Mouse (Mus musculus) limb, embryonic 10.5 days (tissue): ENCODE measurements around the gene Mdm4. TPM values are rescaled to one million over a fixed set of nuclear protein-coding genes. Genes with fewer than 3 reads are reported as not detected.
"Not testable (repeated sequence)": the region's sequence is repeated elsewhere in the genome, so short reads cannot be mapped to it uniquely, and the experiment has no call there.

Experiments
- DNase-seq: peaks from one replicate; pipeline ENCODE4 v3.0.0-alpha.2; 2017; ENCODE audit warnings: low spot score
- H3K27ac ChIP-seq: fragments of 300-500 bp; sonication (generic); 2 replicates; pipeline ENCODE4 v1.5.1; 2016; ENCODE audit warnings: mild to moderate bottlenecking
- H3K27me3 ChIP-seq: fragments of 300-500 bp; sonication (generic); 2 replicates; pipeline ENCODE4 v1.6.1; 2016; ENCODE audit warnings: low read depth, mild to moderate bottlenecking; ENCODE audit not compliant: poor library complexity, severe bottlenecking
- H3K36me3 ChIP-seq: fragments of 300-500 bp; sonication (generic); 2 replicates; pipeline ENCODE4 v1.6.1; 2016; ENCODE audit warnings: mild to moderate bottlenecking, moderate library complexity
- H3K4me1 ChIP-seq: fragments of 300-500 bp; sonication (generic); 2 replicates; pipeline ENCODE4 v1.6.1; 2016
- H3K4me3 ChIP-seq: fragments of 300-500 bp; sonication (generic); 2 replicates; pipeline ENCODE4 v1.5.1; 2016; ENCODE audit warnings: mild to moderate bottlenecking, moderate library complexity
- H3K9me3 ChIP-seq: fragments of 300-500 bp; sonication (generic); replicated peaks from 2 replicates; pipeline ENCODE4 v1.6.1; 2016; ENCODE audit warnings: mild to moderate bottlenecking
- WGBS: fragments of 180-500 bp; shearing (Covaris S2); methylation state at CpG from one replicate; pipeline ENCODE4 v1.1.7; 2016; 5-methylcytosine and 5-hydroxymethylcytosine counted together
- polyA plus RNA-seq: library from polyadenylated mRNA; unstranded; fragments of >200 nt; fragmentation: Nextera tagmentation; extraction: Ambion mirVana; gene quantifications from 2 replicates; pipeline ENCODE4 v1.2.1, GENCODE M21; 2016

Mdm4 gene
- polyA plus RNA-seq, 1 experiment from 2014 or later: 43.4 TPM

- no peak overlapping the region for H3K27ac ChIP-seq
- 94% methylated on average over 3 of the region's 3 CpGs for WGBS
- H3K36me3 ChIP-seq: peaks cover 91% of the 10 kb centered on the region
- no peaks in the 10 kb centered on the region for H3K27me3 ChIP-seq
- H3K9me3 ChIP-seq: no peaks in the 10 kb centered on the region
- no peak overlapping the region for H3K4me3 ChIP-seq
- no peaks in the 10 kb centered on the region for H3K4me1 ChIP-seq
- no peak for DNase-seq
These were observed 23.8 kb downstream of the Mdm4 start for GRCm38 (mm10) chr1:133006571-133006970.

- no peak for DNase-seq
These were observed 30.0 kb downstream of the Mdm4 start for GRCm38 (mm10) chr1:133000347-133000746.

GRCm38 (mm10) chr1:132991580-132991979 is 38.8 kb downstream of the Mdm4 start:
- H3K4me1 ChIP-seq: no peaks in the 10 kb centered on the region
- no peak overlapping the region for H3K27ac ChIP-seq
- peaks cover 97% of the 10 kb centered on the region for H3K36me3 ChIP-seq
- H3K4me3 ChIP-seq: no peak overlapping the region
- no peaks in the 10 kb centered on the region for H3K27me3 ChIP-seq
- no peaks in the 10 kb centered on the region for H3K9me3 ChIP-seq
- WGBS: 94% methylated on average over 7 of the region's 7 CpGs
- no peak for DNase-seq

More at GRCm38 (mm10) chr1:133000347-133000746, 30.0 kb downstream of the Mdm4 start:
- 95% methylated on average over 6 of the region's 6 CpGs for WGBS
- H3K36me3 ChIP-seq: peaks cover 99% of the 10 kb centered on the region
- H3K9me3 ChIP-seq: no peaks in the 10 kb centered on the region
- no peaks in the 10 kb centered on the region for H3K4me1 ChIP-seq
- H3K27ac ChIP-seq: no peak overlapping the region
- no peak overlapping the region for H3K4me3 ChIP-seq
- H3K27me3 ChIP-seq: no peaks in the 10 kb centered on the region

- H3K27me3 ChIP-seq: no peaks in the 10 kb centered on the region
- WGBS: 95% methylated on average over 3 of the region's 3 CpGs
- peaks cover 97% of the 10 kb centered on the region for H3K36me3 ChIP-seq
- H3K4me1 ChIP-seq: no peaks in the 10 kb centered on the region
- H3K4me3 ChIP-seq: no peak overlapping the region
- DNase-seq: no peak
- H3K9me3 ChIP-seq: no peaks in the 10 kb centered on the region
- H3K27ac ChIP-seq: no peak overlapping the region
These were observed 39.6 kb downstream of the Mdm4 start for GRCm38 (mm10) chr1:132990733-132991132.

- 80% methylated on average over 12 of the region's 12 CpGs for WGBS
- H3K4me3 ChIP-seq, H3K4me1 ChIP-seq, H3K27me3 ChIP-seq, H3K27ac ChIP-seq, H3K9me3 ChIP-seq, DNase-seq: not testable (repeated sequence)
- peaks cover 97% of the 10 kb centered on the region for H3K36me3 ChIP-seq
These were observed 41.6 kb downstream of the Mdm4 start for GRCm38 (mm10) chr1:132988556-132989459.

GRCm38 (mm10) chr1:132982728-132983127 is 47.6 kb downstream of the Mdm4 start:
- peak; percentile 69 for DNase-seq
- peaks cover 77% of the 10 kb centered on the region for H3K36me3 ChIP-seq
- 65% methylated on average over 7 of the region's 7 CpGs for WGBS

GRCm38 (mm10) chr1:132981232-132981631 is 49.1 kb downstream of the Mdm4 start:
- DNase-seq: no peak
- peaks cover 63% of the 10 kb centered on the region for H3K36me3 ChIP-seq
- H3K27me3 ChIP-seq: no peaks in the 10 kb centered on the region
- 0 out of 2 replicates have a peak, but pooled peaks cover 2% of the 10 kb centered on the region for H3K4me1 ChIP-seq
- no peaks in the 10 kb centered on the region for H3K9me3 ChIP-seq
- H3K27ac ChIP-seq: no peak overlapping the region
- no peak overlapping the region for H3K4me3 ChIP-seq
- WGBS: 93% methylated on average over 6 of the region's 6 CpGs

More at GRCm38 (mm10) chr1:132982728-132983127, 47.6 kb downstream of the Mdm4 start:
- H3K4me3 ChIP-seq: no peak overlapping the region
- no peaks in the 10 kb centered on the region for H3K27me3 ChIP-seq
- no peaks in the 10 kb centered on the region for H3K9me3 ChIP-seq
- 0 out of 2 replicates have a peak, but pooled peaks cover 2% of the 10 kb centered on the region for H3K4me1 ChIP-seq
- no peak overlapping the region for H3K27ac ChIP-seq

GRCm38 (mm10) chr1:132977402-132977801 is 53.0 kb downstream of the Mdm4 start:
- DNase-seq: no peak
- peaks cover 25% of the 10 kb centered on the region for H3K36me3 ChIP-seq
- 0 out of 2 replicates have a peak, but pooled peaks cover 7% of the 10 kb centered on the region for H3K4me1 ChIP-seq
- no peak overlapping the region for H3K27ac ChIP-seq
- no peaks in the 10 kb centered on the region for H3K9me3 ChIP-seq
- H3K4me3 ChIP-seq: no peak overlapping the region
- 64% methylated on average over 1 of the region's 1 CpGs for WGBS
- H3K27me3 ChIP-seq: no peaks in the 10 kb centered on the region

- Histone ChIP-seq H3K4me1 (no peaks in the 10 kb centered on the region), H3K4me3 (no peak overlapping the region), H3K27ac (no peak overlapping the region), H3K36me3 (no peaks in the 10 kb centered on the region), H3K9me3 (no peaks in the 10 kb centered on the region), H3K27me3 (0 out of 2 replicates have a peak, but pooled peaks cover 6% of the 10 kb centered on the region)
- DNase-seq: peak; percentile 72
- 25% methylated on average over 6 of the region's 6 CpGs for WGBS
These were observed 61.7 kb downstream of the Mdm4 start for GRCm38 (mm10) chr1:132968659-132969058.

- WGBS: 92% methylated on average over 4 of the region's 4 CpGs
These were observed 65.7 kb downstream of the Mdm4 start for GRCm38 (mm10) chr1:132964691-132965090.

GRCm38 (mm10) chr1:132964106-132964505 is 66.3 kb downstream of the Mdm4 start:
- no peaks in the 10 kb centered on the region for H3K36me3 ChIP-seq
- 0 out of 2 replicates have a peak, but pooled peaks cover 3% of the 10 kb centered on the region for H3K27me3 ChIP-seq
- H3K4me3 ChIP-seq: no peak overlapping the region
- H3K4me1 ChIP-seq: no peaks in the 10 kb centered on the region
- no peak overlapping the region for H3K27ac ChIP-seq
- no peaks in the 10 kb centered on the region for H3K9me3 ChIP-seq
- no peak for DNase-seq
- WGBS: 81% methylated on average over 2 of the region's 2 CpGs

More at GRCm38 (mm10) chr1:132964691-132965090, 65.7 kb downstream of the Mdm4 start:
- Histone ChIP-seq H3K4me3 (no peak overlapping the region), H3K9me3 (no peaks in the 10 kb centered on the region), H3K36me3 (no peaks in the 10 kb centered on the region), H3K27me3 (0 out of 2 replicates have a peak, but pooled peaks cover 3% of the 10 kb centered on the region), H3K27ac (no peak overlapping the region), H3K4me1 (no peaks in the 10 kb centered on the region)
- no peak for DNase-seq

GRCm38 (mm10) chr1:132961751-132962150 is 68.6 kb downstream of the Mdm4 start:
- DNase-seq: no peak
- over 99% methylated on average over 3 of the region's 3 CpGs for WGBS
- Histone ChIP-seq H3K4me3 (no peak overlapping the region), H3K27me3 (0 out of 2 replicates have a peak, but pooled peaks cover 15% of the 10 kb centered on the region), H3K4me1 (no peaks in the 10 kb centered on the region), H3K27ac (no peak overlapping the region), H3K9me3 (no peaks in the 10 kb centered on the region), H3K36me3 (no peaks in the 10 kb centered on the region)

GRCm38 (mm10) chr1:132956809-132957208 is 73.6 kb downstream of the Mdm4 start:
- WGBS: 84% methylated on average over 5 of the region's 5 CpGs
- Histone ChIP-seq H3K4me1 (peaks cover 5% of the 10 kb centered on the region), H3K36me3 (no peaks in the 10 kb centered on the region), H3K4me3 (no peak overlapping the region), H3K27me3 (peaks cover 24% of the 10 kb centered on the region), H3K27ac (no peak overlapping the region), H3K9me3 (no peaks in the 10 kb centered on the region)
- DNase-seq: no peak
